In genomic region chr5:24261098-24261497, GRCm38 (mm10) we compare ENCODE assay signal across 9 mouse cellular contexts.
DNase-seq lines count a peak whose midpoint lies in the region; ATAC-seq lines count a peak whose summit lies in the region.
"Had no signal": no experiment of that assay in that cellular context is flagged by ENCODE, and none has a peak within 500 bp of the region (broad histone marks: within the 10 kb centered on the region; RNA-seq: fewer than 3 reads in every experiment).

No protein-coding gene starts in this region.

- no peaks in the 10 kb centered on the region for H3K36me3 ChIP-seq in forebrain, embryonic 14.5 days (ENCODE audit: control insufficient read depth, insufficient read depth, low read length)
- H3K36me3 ChIP-seq in hindbrain, embryonic 11.5 days (ENCODE audit: control insufficient read depth, insufficient read depth, low read length): no peaks in the 10 kb centered on the region

- no peak overlapping the region for H3K27ac ChIP-seq in forebrain, embryonic 14.5 days (ENCODE audit: low read depth, low read length)
- H3K27ac ChIP-seq in hindbrain, embryonic 11.5 days (ENCODE audit: low read depth, low read length): no peak overlapping the region
- H3K27ac ChIP-seq: macrophage had no signal

- ATAC-seq in forebrain, embryonic 14.5 days: peak; percentile 71; the same call in 1 of the 2 replicates
- 0 out of 2 replicates have a peak, but pooled peaks have one; percentile 49 for ATAC-seq in hindbrain, embryonic 11.5 days (ENCODE audit: low FRiP score)
- ATAC-seq in megakaryocyte progenitor cell, adult 5-6 weeks (replicated peaks; ENCODE audit: poor library complexity): peak; percentile 98

- H3K4me2 ChIP-seq in forebrain, embryonic 14.5 days (ENCODE audit: low read length): no peak overlapping the region
- no peak overlapping the region for H3K4me2 ChIP-seq in hindbrain, embryonic 11.5 days (replicated peaks; ENCODE audit: low read depth, low read length)

- H3K27me3 ChIP-seq in forebrain, embryonic 14.5 days (replicated peaks; ENCODE audit: control insufficient read depth, insufficient read depth, low read length): no peaks in the 10 kb centered on the region
- H3K27me3 ChIP-seq in hindbrain, embryonic 11.5 days (ENCODE audit: control insufficient read depth, insufficient read depth, low read length): no peaks in the 10 kb centered on the region

- WGBS in forebrain, embryonic 14.5 days: 9% methylated on average over 7 of the region's 7 CpGs
- WGBS in hindbrain, embryonic 11.5 days: 16% methylated on average over 7 of the region's 7 CpGs

- no peak overlapping the region for H3K9ac ChIP-seq in forebrain, embryonic 14.5 days (ENCODE audit: low read length)
- H3K9ac ChIP-seq in hindbrain, embryonic 11.5 days (ENCODE audit: low read depth, low read length): no peak overlapping the region

- H3K9me3 ChIP-seq in forebrain, embryonic 14.5 days (replicated peaks; ENCODE audit: control insufficient read depth, low read length): peaks cover 2% of the 10 kb centered on the region; the same call in 1 of the 2 replicates
- H3K9me3 ChIP-seq in hindbrain, embryonic 11.5 days (ENCODE audit: control insufficient read depth, low read length): no peaks in the 10 kb centered on the region

- H3K4me1 ChIP-seq in forebrain, embryonic 14.5 days (ENCODE audit: control insufficient read depth, insufficient read depth, low read length): 0 out of 2 replicates have a peak, but pooled peaks cover 3% of the 10 kb centered on the region
- no peaks in the 10 kb centered on the region for H3K4me1 ChIP-seq in hindbrain, embryonic 11.5 days (replicated peaks; ENCODE audit: control insufficient read depth, insufficient read depth, low read length)

- H3K4me3 ChIP-seq in forebrain, embryonic 14.5 days (ENCODE audit: low read depth, low read length): no peak overlapping the region
- H3K4me3 ChIP-seq in hindbrain, embryonic 11.5 days (ENCODE audit: low read depth, low read length): no peak overlapping the region

- DNase-seq in NIH3T3 (ENCODE audit: low read depth): peak; percentile 91
- DNase-seq in cerebellum, adult 11 months: peak; percentile 47
- DNase-seq in forebrain, embryonic 14.5 days (ENCODE audit: low spot score): peak; percentile 80
- DNase-seq in hindbrain, embryonic 11.5 days (ENCODE audit: low spot score): peak; percentile 86
- peak; percentile 72 to 73 for DNase-seq in layer of hippocampus, postnatal 14 days (ENCODE audit: low spot score in 2 of 2)
- DNase-seq in right cerebral cortex, adult 2 months (ENCODE audit: low spot score in 2 of 2): peak; percentile 82 to 86
- peak; percentile 51 for DNase-seq in urinary bladder, postnatal 25 days (ENCODE audit: low spot score)
